Mouse (Mus musculus): ENCODE results near the gene Arhgap20.

Gene Arhgap20

DNA sequence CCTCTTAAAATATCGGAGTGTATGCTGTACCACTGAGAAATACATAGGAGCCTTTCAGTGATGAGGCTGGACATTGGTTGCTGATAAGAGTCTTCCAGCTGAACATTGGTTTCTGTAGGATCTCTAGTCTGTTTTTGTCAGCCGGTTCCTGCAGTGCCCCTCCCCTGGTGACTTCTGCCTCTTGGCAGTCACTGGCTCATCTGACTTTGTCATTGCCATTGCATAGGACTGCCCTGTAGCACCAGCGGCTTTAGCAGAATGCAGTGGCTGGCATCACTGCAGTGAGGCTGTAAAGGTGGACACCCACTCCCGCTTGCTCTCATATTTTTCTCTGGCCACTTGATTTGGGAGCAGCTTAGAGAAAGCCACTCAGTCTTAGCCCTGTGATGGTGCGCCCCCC is 33.1 kb downstream of the Arhgap20 start:
- DNase-seq (ENCODE audit: low read depth in 1 of 2, low spot score in 2 of 2) = no peak

DNA sequence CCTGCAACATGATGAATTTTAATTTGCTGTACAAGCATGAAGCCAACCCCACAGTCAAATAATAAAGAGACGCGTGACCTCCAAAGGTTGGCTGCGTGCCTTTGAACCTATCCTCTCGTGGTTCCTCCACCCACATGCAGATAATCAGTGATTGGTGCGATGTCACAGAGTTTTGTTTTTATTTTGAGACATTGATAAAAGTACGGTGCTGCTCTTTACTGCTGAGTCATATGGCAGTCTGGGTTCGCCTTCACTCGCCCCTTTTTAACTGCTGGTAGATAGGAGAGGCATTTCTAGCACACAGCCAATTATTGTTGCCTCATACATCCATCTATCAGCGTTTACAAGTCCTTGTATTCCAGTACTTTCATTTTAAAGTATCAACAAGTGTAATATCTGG is 34.0 kb downstream of the Arhgap20 start:
- DNase-seq (ENCODE audit: low read depth in 1 of 2, low spot score in 2 of 2) = no peak

DNA sequence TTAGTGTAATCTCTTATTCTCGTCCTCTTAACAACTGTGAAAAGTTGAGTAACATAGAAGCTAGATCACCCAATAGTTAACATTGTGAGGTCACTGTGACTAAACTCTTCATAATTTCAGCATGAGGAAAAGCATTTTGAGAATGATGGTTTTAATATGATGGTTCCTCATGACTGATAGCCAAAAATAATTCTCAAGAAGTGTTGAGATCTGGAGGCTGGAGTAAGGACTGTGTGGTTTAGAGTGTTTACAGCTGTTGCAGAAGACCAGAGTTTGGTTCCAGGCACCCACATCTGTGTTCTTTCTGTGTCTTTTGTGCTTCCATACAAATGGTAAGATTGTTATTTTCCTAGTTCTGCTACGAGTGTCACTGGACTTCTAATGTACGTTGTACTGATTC is 42.1 kb downstream of the Arhgap20 start:
- no peak for DNase-seq (ENCODE audit: low read depth in 1 of 2, low spot score in 2 of 2)

DNA sequence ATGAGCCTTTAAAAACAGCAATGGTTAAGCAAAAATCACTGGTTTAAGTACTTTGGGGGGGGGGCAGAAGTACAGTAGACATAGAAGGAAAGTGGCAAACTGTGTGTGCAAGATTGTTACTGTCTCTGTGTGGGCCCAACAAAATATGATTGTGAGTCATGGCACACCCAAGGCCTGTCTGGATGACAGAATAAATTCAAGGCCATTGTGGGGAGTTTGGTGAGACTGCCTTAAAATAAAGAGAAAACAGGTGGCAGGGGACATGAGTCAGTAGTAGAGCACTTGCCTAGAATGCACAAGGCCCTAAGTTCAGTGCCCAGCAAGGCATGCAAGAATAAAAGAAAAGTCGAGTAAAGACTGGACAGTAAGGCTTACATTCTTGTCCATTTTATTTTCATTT is 47.8 kb downstream of the Arhgap20 start:
- no peak for DNase-seq (ENCODE audit: low read depth in 1 of 2, low spot score in 2 of 2)

DNA sequence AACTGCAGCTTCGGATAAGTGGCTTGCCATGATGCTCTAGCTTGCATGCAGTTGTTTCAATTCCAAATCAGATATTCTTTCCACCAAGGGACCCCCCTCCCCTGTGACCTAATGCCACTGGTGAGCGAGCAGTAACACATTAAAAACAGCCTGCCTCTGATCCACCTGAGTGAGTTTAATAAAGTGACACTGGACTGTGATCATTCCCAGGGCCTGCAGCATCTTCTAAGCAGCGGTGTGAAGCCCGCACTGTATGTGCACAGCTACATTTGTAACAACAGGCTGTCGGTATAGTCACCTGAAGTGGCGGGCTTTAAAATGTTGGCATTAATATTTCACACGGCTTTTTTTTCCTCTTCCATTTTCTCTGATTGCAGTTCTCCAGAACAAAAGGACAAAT is 59.4 kb downstream of the Arhgap20 start:
- no peak for DNase-seq (ENCODE audit: low read depth in 1 of 2, low spot score in 2 of 2)

- DNase-seq (ENCODE audit: low read depth in 1 of 2, low spot score in 2 of 2) = no peak
These were observed 66.5 kb downstream of the Arhgap20 start for GRCm38 (mm10) chr9:51831596-51831995.

DNA sequence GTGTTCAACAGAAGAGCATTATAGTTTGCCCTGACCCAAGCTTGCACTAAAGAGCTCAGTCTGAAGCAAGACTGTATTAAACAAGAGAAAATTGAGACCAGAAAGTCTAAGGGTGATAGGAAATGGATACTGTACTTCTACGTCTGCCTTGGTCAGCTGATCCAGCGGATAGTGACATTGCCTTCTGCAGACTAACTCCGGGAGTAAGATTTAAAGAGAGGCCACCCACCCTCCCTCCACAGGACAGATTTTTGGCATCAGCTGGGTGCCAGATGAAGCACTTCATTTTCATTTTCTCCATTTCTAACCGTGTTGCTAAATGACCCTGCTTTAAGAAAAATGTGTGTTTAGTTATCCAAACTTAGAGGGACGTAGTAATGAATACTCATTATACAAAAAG is 67.2 kb downstream of the Arhgap20 start:
- no peak for DNase-seq (ENCODE audit: low read depth in 1 of 2, low spot score in 2 of 2)

- DNase-seq (ENCODE audit: low read depth in 1 of 2, low spot score in 2 of 2) = no peak
These were observed 72.6 kb downstream of the Arhgap20 start for GRCm38 (mm10) chr9:51837716-51838115.

- no peak for DNase-seq (ENCODE audit: low read depth in 1 of 2, low spot score in 2 of 2)
These were observed 78.1 kb downstream of the Arhgap20 start for GRCm38 (mm10) chr9:51843216-51843615.

- DNase-seq (ENCODE audit: low read depth in 1 of 2, low spot score in 2 of 2) = no peak
These were observed 80.7 kb downstream of the Arhgap20 start for GRCm38 (mm10) chr9:51845796-51846195.

- DNase-seq (ENCODE audit: low read depth in 1 of 2, low spot score in 2 of 2) = no peak
These were observed 88.6 kb downstream of the Arhgap20 start for GRCm38 (mm10) chr9:51853772-51854171.

DNA sequence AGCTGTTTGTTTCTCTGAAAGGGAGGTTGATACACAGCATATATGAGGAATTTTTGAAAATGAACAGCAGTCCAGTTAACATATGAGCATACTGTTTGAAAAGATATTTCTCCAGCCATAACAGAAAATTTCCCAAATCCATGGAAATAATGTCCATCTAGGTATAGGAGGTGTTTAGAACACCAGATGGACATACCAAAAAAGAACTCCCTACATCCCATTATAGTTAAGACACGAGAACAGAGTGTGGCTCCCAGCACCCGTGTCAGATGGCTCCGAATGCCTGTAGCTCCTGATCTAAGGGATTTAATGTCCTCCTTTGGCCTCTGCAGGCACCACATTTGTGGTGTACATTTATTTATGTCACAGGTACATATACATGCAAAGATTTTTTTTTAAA is 99.1 kb downstream of the Arhgap20 start:
- no peak for DNase-seq (ENCODE audit: low read depth in 1 of 2, low spot score in 2 of 2)

DNA sequence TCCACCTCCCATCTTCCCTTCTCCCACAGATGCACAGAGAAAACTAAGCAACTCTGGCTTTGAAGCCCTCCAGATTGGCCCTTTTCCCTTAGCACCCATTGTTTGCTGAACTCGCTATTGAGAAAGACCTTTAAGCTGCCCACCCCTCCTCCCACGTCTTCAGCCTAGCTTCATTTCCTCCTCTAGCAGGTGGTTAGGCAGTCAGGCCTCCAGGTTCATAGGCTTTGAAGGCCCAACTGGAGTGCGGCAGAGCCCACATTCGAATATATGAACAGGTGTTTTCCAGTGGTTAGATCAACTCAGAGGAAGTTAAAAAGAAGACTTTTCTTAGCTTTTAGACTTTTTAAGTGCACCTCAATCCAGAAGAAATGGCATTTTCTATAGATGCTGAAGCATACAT is 101.5 kb downstream of the Arhgap20 start:
- DNase-seq (ENCODE audit: low read depth in 1 of 2, low spot score in 2 of 2) = no peak

GRCm38 (mm10) chr9:51869056-51869455 is 103.9 kb downstream of the Arhgap20 start:
- no peak for DNase-seq (ENCODE audit: low read depth in 1 of 2, low spot score in 2 of 2)

DNA sequence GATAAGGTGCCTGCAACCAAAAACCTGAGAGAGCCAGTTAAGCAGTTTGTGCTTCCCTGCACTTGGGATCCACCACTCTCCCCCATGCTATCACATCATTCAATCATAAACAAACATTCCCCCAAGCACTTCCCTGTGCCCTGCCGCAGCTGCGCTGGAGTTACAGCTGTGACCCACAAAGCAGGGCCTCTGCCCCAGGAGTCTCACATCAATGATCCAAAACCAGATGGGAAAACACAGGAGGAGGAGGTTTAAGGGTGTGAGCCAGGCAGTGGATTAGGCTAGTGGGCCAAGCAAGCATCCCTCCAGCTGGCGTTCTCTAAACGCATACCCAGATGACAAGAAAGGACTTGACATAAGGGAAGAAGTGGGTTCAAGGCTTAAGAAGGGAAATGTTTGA is 109.2 kb downstream of the Arhgap20 start:
- DNase-seq (ENCODE audit: low read depth in 1 of 2, low spot score in 2 of 2) = no peak

DNA sequence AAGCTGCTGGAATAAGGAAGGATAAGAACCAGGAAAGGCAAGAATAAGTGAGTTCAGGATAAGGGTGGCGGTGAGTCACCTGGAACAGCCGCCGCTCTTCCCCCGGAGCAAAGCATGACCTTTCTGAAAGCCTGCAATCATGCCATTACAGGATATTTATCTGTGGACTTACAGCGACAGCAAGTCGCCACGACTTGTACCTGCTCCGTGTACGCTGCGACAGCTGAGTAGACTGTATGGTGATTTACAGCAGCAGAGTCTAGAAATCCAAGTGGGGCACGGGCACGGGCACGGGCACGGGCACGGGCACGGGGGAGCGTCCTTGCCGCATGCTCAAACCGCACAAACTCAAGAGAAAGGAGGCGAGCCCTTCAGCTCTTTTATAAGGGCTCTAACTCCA is 110.4 kb downstream of the Arhgap20 start:
- no peak for DNase-seq (ENCODE audit: low read depth in 1 of 2, low spot score in 2 of 2)

DNA sequence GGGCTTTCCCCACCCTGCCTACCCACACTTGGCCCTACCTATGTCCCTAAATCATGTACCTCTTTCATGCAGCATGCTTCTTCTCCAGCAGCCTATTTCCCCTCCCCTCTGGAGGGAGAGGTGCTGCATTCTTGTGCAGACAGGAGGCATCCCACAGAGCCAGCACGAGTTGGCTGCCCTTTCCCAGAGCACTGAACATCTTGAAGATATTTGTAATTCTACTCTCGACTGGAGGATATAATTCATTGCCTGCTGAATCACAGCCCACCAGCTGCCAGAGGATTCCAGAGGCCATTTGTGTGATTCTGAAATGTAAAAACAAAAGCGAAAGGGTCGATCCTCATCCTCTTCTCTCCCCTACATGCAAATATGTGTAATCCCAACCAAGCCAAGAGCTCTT is 116.2 kb downstream of the Arhgap20 start:
- DNase-seq (ENCODE audit: low read depth in 1 of 2, low spot score in 2 of 2) = no peak

DNA sequence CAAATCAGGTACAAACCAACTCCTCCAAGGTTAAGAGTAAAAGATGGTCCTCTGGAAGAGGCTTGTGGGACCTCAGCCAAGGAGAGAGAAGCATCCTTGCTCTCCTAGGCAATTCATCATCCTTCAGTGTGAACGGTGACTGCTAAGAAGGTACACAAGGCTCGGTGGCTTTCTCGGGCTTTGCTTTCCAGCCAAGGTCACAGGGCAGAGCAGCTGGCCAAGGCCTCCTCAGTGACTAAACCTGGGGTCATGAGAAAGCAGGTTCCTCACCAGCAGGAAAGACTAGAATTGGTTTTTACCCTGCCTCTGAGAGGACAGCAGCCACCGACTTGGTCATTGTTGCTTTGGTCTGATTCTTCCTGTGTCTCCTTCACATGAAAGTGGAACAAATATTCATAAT is 116.7 kb downstream of the Arhgap20 start:
- DNase-seq (ENCODE audit: low read depth in 1 of 2, low spot score in 2 of 2) = no peak

GRCm38 (mm10) chr9:51883319-51883718 is 118.2 kb downstream of the Arhgap20 start:
- no peak for DNase-seq (ENCODE audit: low read depth in 1 of 2, low spot score in 2 of 2)

DNA sequence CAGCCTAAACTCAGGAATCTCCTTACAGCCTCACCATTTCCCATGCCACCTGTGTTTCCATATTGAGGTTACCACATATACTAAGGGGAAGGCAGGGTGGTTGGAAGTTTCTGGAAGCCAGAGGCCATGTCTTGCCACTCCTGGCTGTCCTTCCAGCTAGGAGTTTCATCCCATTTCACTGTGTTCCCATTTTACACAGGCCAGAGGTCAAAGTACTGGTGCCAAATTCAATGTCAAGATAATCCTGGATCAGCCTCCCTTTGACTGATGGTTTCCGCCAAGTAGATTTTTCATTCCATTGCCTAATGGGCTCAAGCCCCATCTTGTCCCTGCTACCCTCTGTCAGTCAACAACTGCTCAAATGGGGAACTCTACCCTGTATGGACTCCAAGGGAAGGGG is 127.8 kb downstream of the Arhgap20 start:
- DNase-seq (ENCODE audit: low read depth in 1 of 2, low spot score in 2 of 2) = no peak

Data from monocyte, adult 2 months (primary cell).